Mouse (Mus musculus) forebrain, embryonic 13.5 days (tissue): ENCODE data around the gene Sirt7. TPM values are rescaled to one million over a fixed set of nuclear protein-coding genes. Genes with fewer than 3 reads are reported as not detected.
"Not testable (repeated sequence)": the region's sequence is repeated elsewhere in the genome, so short reads cannot be mapped to it uniquely, and the experiment has no call there.

ENCODE experiments used
- ATAC-seq: fragments of 200-750 bp; cut with Nextera tagmentation; 2 replicates; pipeline ENCODE4 v1.8.0; 2017
- H3K27ac ChIP-seq: fragments of 300-500 bp; sonication (generic); 2 replicates; pipeline ENCODE4 v1.5.1; 2015; ENCODE audit warnings: inconsistent platforms, mild to moderate bottlenecking, moderate library complexity
- H3K27me3 ChIP-seq: fragments of 300-500 bp; sonication (generic); 2 replicates; pipeline ENCODE4 v1.6.1; 2015; ENCODE audit warnings: mild to moderate bottlenecking, inconsistent platforms
- H3K36me3 ChIP-seq: fragments of 300-500 bp; sonication (generic); 2 replicates; pipeline ENCODE4 v1.6.1; 2015; ENCODE audit warnings: mild to moderate bottlenecking, inconsistent platforms; ENCODE audit not compliant: poor library complexity, severe bottlenecking
- H3K4me1 ChIP-seq: fragments of 300-500 bp; sonication (generic); 2 replicates; pipeline ENCODE4 v1.6.1; 2015; ENCODE audit warnings: inconsistent platforms
- H3K4me2 ChIP-seq: fragments of 300-500 bp; sonication (generic); 2 replicates; pipeline ENCODE4 v1.6.1; 2015; ENCODE audit warnings: inconsistent platforms, mild to moderate bottlenecking, moderate library complexity
- H3K4me3 ChIP-seq: fragments of 300-500 bp; sonication (generic); 2 replicates; pipeline ENCODE4 v1.5.1; 2015; ENCODE audit warnings: mild to moderate bottlenecking, inconsistent platforms
- H3K9ac ChIP-seq: fragments of 300-500 bp; sonication (generic); 2 replicates; pipeline ENCODE4 v1.6.1; 2015; ENCODE audit warnings: mild to moderate bottlenecking, inconsistent platforms
- H3K9me3 ChIP-seq: fragments of 300-500 bp; sonication (generic); replicated peaks from 2 replicates; pipeline ENCODE4 v1.6.1; 2016; ENCODE audit warnings: inconsistent platforms
- WGBS: fragments of 180-500 bp; shearing (Covaris S2); methylation state at CpG from one replicate; pipeline ENCODE4 v1.1.7; 2015; 5-methylcytosine and 5-hydroxymethylcytosine counted together
- polyA plus RNA-seq: library from polyadenylated mRNA; unstranded; fragments of >200 nt; fragmentation: Nextera tagmentation; extraction: Ambion mirVana; gene quantifications from 2 replicates; pipeline ENCODE4 v1.2.1, GENCODE M21; 2015

The Sirt7 gene
- polyA plus RNA-seq, 1 experiment from 2014 or later = 43.1 TPM

- H3K27me3 ChIP-seq = no peaks in the 10 kb centered on the region
- H3K9me3 ChIP-seq = no peaks in the 10 kb centered on the region
- H3K4me1 ChIP-seq = peaks cover 33% of the 10 kb centered on the region
- H3K9ac ChIP-seq = peak overlapping the region; percentile 99
- 5% methylated on average over 78 of the region's 99 CpGs for WGBS
- peaks cover 63% of the 10 kb centered on the region for H3K36me3 ChIP-seq
- H3K4me2 ChIP-seq = peak overlapping the region; percentile 97
- ATAC-seq = peak; percentile 65
- H3K27ac ChIP-seq = peak overlapping the region; percentile 87
- H3K4me3 ChIP-seq = peak overlapping the region; percentile 100
Observed at GRCm38 (mm10) chr11:120597240-120598235, 27.5 kb downstream of the Sirt7 start.

- Histone ChIP-seq H3K4me2 (no peak overlapping the region), H3K27me3 (no peaks in the 10 kb centered on the region), H3K27ac (no peak overlapping the region), H3K9ac (no peak overlapping the region), H3K4me1 (no peaks in the 10 kb centered on the region), H3K36me3 (peaks cover 96% of the 10 kb centered on the region), H3K9me3 (no peaks in the 10 kb centered on the region), H3K4me3 (no peak overlapping the region)
- 93% methylated on average over 6 of the region's 6 CpGs for WGBS
- ATAC-seq = no peak
Observed at GRCm38 (mm10) chr11:120588531-120588930, 36.5 kb downstream of the Sirt7 start.

- Histone ChIP-seq H3K27ac (no peak overlapping the region), H3K9me3 (no peaks in the 10 kb centered on the region), H3K4me1 (peaks cover 27% of the 10 kb centered on the region), H3K4me3 (no peak overlapping the region), H3K9ac (no peak overlapping the region), H3K27me3 (no peaks in the 10 kb centered on the region), H3K36me3 (peaks cover 67% of the 10 kb centered on the region), H3K4me2 (no peak overlapping the region)
- ATAC-seq = no peak
- WGBS = 97% methylated on average over 1 of the region's 1 CpGs
Observed at GRCm38 (mm10) chr11:120583937-120584336, 41.1 kb downstream of the Sirt7 start.

- H3K9ac ChIP-seq, H3K27me3 ChIP-seq, H3K4me2 ChIP-seq, ATAC-seq, H3K27ac ChIP-seq, H3K4me3 ChIP-seq, H3K9me3 ChIP-seq: not testable (repeated sequence)
- H3K36me3 ChIP-seq = peaks cover 67% of the 10 kb centered on the region
- WGBS = 92% methylated on average over 2 of the region's 2 CpGs
- H3K4me1 ChIP-seq = peaks cover 30% of the 10 kb centered on the region
Observed at GRCm38 (mm10) chr11:120582982-120583293, 42.1 kb downstream of the Sirt7 start.

GRCm38 (mm10) chr11:120582268-120582981 lies 42.6 kb downstream of the Sirt7 start:
- H3K9me3 ChIP-seq = no peaks in the 10 kb centered on the region
- peak overlapping the region; percentile 95 for H3K4me3 ChIP-seq
- H3K4me2 ChIP-seq = peak overlapping the region; percentile 97
- peaks cover 30% of the 10 kb centered on the region for H3K4me1 ChIP-seq
- H3K36me3 ChIP-seq = peaks cover 67% of the 10 kb centered on the region
- H3K9ac ChIP-seq = peak overlapping the region; percentile 95
- WGBS = 76% methylated on average over 8 of the region's 8 CpGs
- peak overlapping the region; percentile 93 for H3K27ac ChIP-seq
- H3K27me3 ChIP-seq = no peaks in the 10 kb centered on the region
- ATAC-seq = no peak

- peaks cover 30% of the 10 kb centered on the region for H3K4me1 ChIP-seq
- no peaks in the 10 kb centered on the region for H3K27me3 ChIP-seq
- H3K36me3 ChIP-seq = peaks cover 66% of the 10 kb centered on the region
- ATAC-seq = peak; percentile 58
- peak within 1 kb of the TSS; percentile 93 for H3K27ac ChIP-seq
- H3K9ac ChIP-seq = peak within 1 kb of the TSS; percentile 95
- 5% methylated on average over 65 of the region's 75 CpGs for WGBS
- H3K9me3 ChIP-seq = no peaks in the 10 kb centered on the region
- peak within 1 kb of the TSS; percentile 95 for H3K4me3 ChIP-seq
- H3K4me2 ChIP-seq = peak within 1 kb of the TSS; percentile 97
Observed at GRCm38 (mm10) chr11:120581490-120582267, 43.4 kb downstream of the Sirt7 start, which contains the start of gene Arhgdia. Gene Arhgdia, minus strand, starts transcription at chr11:120581624.

GRCm38 (mm10) chr11:120580871-120581331 lies 44.1 kb downstream of the Sirt7 start:
- ATAC-seq = peak; percentile 39
- H3K27ac ChIP-seq = peak overlapping the region; percentile 93
- WGBS = under 1% methylated on average over 33 of the region's 44 CpGs
- H3K4me3 ChIP-seq = peak overlapping the region; percentile 95
- H3K9me3 ChIP-seq = no peaks in the 10 kb centered on the region
- peaks cover 59% of the 10 kb centered on the region for H3K36me3 ChIP-seq
- peak overlapping the region; percentile 95 for H3K9ac ChIP-seq
- no peaks in the 10 kb centered on the region for H3K27me3 ChIP-seq
- peaks cover 30% of the 10 kb centered on the region for H3K4me1 ChIP-seq
- peak overlapping the region; percentile 97 for H3K4me2 ChIP-seq

GRCm38 (mm10) chr11:120580190-120580589 lies 44.9 kb downstream of the Sirt7 start:
- no peak for ATAC-seq
- WGBS = 66% methylated on average over 7 of the region's 7 CpGs
- H3K27me3 ChIP-seq = no peaks in the 10 kb centered on the region
- H3K4me3 ChIP-seq = peak overlapping the region; percentile 95
- H3K9ac ChIP-seq = peak overlapping the region; percentile 95
- no peaks in the 10 kb centered on the region for H3K9me3 ChIP-seq
- peaks cover 51% of the 10 kb centered on the region for H3K36me3 ChIP-seq
- peak overlapping the region; percentile 93 for H3K27ac ChIP-seq
- H3K4me1 ChIP-seq = peaks cover 30% of the 10 kb centered on the region
- H3K4me2 ChIP-seq = peak overlapping the region; percentile 97

GRCm38 (mm10) chr11:120579316-120580107 lies 45.5 kb downstream of the Sirt7 start:
- Histone ChIP-seq H3K4me1 (peaks cover 31% of the 10 kb centered on the region), H3K27ac (peak overlapping the region; percentile 93; the same call in 1 of the 2 replicates)
- no peak for ATAC-seq

GRCm38 (mm10) chr11:120578694-120579243 lies 46.3 kb downstream of the Sirt7 start:
- Histone ChIP-seq H3K27me3 (no peaks in the 10 kb centered on the region), H3K4me1 (peaks cover 38% of the 10 kb centered on the region), H3K4me3 (peak overlapping the region; percentile 95; the same call in 1 of the 2 replicates), H3K36me3 (peaks cover 40% of the 10 kb centered on the region), H3K9me3 (no peaks in the 10 kb centered on the region), H3K27ac (no peak overlapping the region), H3K4me2 (0 out of 2 replicates have a peak overlapping the region, but pooled peaks have one; percentile 97), H3K9ac (no peak overlapping the region)
- 95% methylated on average over 11 of the region's 11 CpGs for WGBS
- ATAC-seq = no peak

More at GRCm38 (mm10) chr11:120579316-120580107, 45.5 kb downstream of the Sirt7 start:
- Histone ChIP-seq H3K9ac (peak overlapping the region; percentile 95), H3K9me3 (no peaks in the 10 kb centered on the region), H3K27me3 (no peaks in the 10 kb centered on the region), H3K4me3 (peak overlapping the region; percentile 95), H3K4me2 (peak overlapping the region; percentile 97), H3K36me3 (peaks cover 46% of the 10 kb centered on the region)
- WGBS = 68% methylated on average over 15 of the region's 15 CpGs
